Mouse (Mus musculus) hindbrain, embryonic 16.5 days (tissue): ENCODE data around the gene Gm9970. TPM values are rescaled to one million over a fixed set of nuclear protein-coding genes. Genes with fewer than 3 reads are reported as not detected.

Experiments used
- ATAC-seq: fragments of 200-750 bp; cut with Nextera tagmentation; 2 replicates; pipeline ENCODE4 v1.8.0; 2017; ENCODE audit warnings: moderate TSS enrichment, moderate library complexity
- H3K27ac ChIP-seq: fragments of 300-500 bp; sonication (generic); 2 replicates; pipeline ENCODE4 v1.5.1; 2014; ENCODE audit warnings: low read depth, mild to moderate bottlenecking, control low read depth, low read length, moderate library complexity
- H3K27me3 ChIP-seq: fragments of 300-500 bp; sonication (generic); replicated peaks from 2 replicates; pipeline ENCODE4 v1.6.1; 2014; ENCODE audit warnings: low read length; ENCODE audit not compliant: control insufficient read depth, insufficient read depth
- H3K36me3 ChIP-seq: fragments of 300-500 bp; sonication (generic); 2 replicates; pipeline ENCODE4 v1.6.1; 2014; ENCODE audit warnings: mild to moderate bottlenecking, low read length, moderate library complexity, mixed read lengths; ENCODE audit not compliant: control insufficient read depth, insufficient read depth
- H3K4me1 ChIP-seq: fragments of 300-500 bp; sonication (generic); 2 replicates; pipeline ENCODE4 v1.6.1; 2014; ENCODE audit warnings: low read depth, low read length; ENCODE audit not compliant: control insufficient read depth, insufficient read depth
- H3K4me2 ChIP-seq: fragments of 300-500 bp; sonication (generic); 2 replicates; pipeline ENCODE4 v1.6.1; 2014; ENCODE audit warnings: mild to moderate bottlenecking, low read length, control low read depth, moderate library complexity
- H3K4me3 ChIP-seq: fragments of 300-500 bp; sonication (generic); 2 replicates; pipeline ENCODE4 v1.5.1; 2014; ENCODE audit warnings: mild to moderate bottlenecking, low read length, control low read depth, moderate library complexity
- H3K9ac ChIP-seq: fragments of 300-500 bp; sonication (generic); 2 replicates; pipeline ENCODE4 v1.6.1; 2014; ENCODE audit warnings: low read depth, mild to moderate bottlenecking, control low read depth, low read length, moderate library complexity
- H3K9me3 ChIP-seq: fragments of 300-500 bp; sonication (generic); 2 replicates; pipeline ENCODE4 v1.6.1; 2014; ENCODE audit warnings: mild to moderate bottlenecking, low read length, moderate library complexity; ENCODE audit not compliant: control insufficient read depth
- WGBS: fragments of 180-500 bp; shearing (Covaris S2); extraction: QIAGEN DNeasy Blood & Tissue Kit; methylation state at CpG from one replicate; pipeline ENCODE4 v1.1.7; 2014; 5-methylcytosine and 5-hydroxymethylcytosine counted together
- polyA plus RNA-seq: library from polyadenylated mRNA; unstranded; fragments of >200 nt; fragmentation: Nextera tagmentation; extraction: Ambion mirVana; gene quantifications from 2 replicates; pipeline ENCODE4 v1.2.1, GENCODE M21; 2015

The Gm9970 gene
- polyA plus RNA-seq, 1 experiment from 2014 or later, result 0.41 TPM

DNA sequence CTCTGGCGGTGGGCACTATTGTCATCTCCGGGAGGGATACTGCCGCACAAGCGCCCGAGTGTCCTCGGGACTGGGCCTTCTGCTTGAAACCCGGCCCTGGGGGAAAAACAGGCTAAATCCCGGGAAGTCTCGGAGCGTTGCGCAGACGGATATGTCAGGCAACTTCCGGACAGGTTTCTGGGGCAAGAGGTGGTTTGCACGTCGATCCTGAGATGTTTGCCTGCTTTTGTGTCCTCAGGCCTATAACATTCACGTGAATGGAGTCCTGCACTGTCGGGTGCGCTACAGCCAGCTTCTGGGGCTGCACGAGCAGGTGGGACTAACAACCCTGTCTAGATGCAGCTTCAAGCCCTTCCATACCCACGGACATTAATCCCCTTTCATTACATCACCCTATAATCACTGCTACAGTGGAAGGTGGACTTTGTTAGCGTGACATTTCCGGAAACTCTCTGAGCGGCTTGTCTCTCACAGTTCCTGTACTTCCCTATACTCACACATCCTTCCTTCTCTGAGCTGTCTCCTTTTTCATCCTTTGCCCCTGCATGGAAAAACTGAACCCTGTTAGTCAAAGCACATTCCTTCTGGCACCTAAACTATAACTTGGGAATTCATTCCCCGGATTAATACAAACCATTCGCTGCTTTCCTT, 47.3 kb downstream of the Gm9970 start:
- Histone ChIP-seq H3K4me3 (peak overlapping the region; percentile 86), H3K4me1 (peaks cover 20% of the 10 kb centered on the region), H3K9me3 (no peaks in the 10 kb centered on the region), H3K4me2 (peak overlapping the region; percentile 79), H3K36me3 (peaks cover 49% of the 10 kb centered on the region), H3K9ac (peak overlapping the region; percentile 90), H3K27ac (peak overlapping the region; percentile 88), H3K27me3 (no peaks in the 10 kb centered on the region)
- WGBS, result 15% methylated on average over 25 of the region's 25 CpGs
- ATAC-seq, result no peak

DNA sequence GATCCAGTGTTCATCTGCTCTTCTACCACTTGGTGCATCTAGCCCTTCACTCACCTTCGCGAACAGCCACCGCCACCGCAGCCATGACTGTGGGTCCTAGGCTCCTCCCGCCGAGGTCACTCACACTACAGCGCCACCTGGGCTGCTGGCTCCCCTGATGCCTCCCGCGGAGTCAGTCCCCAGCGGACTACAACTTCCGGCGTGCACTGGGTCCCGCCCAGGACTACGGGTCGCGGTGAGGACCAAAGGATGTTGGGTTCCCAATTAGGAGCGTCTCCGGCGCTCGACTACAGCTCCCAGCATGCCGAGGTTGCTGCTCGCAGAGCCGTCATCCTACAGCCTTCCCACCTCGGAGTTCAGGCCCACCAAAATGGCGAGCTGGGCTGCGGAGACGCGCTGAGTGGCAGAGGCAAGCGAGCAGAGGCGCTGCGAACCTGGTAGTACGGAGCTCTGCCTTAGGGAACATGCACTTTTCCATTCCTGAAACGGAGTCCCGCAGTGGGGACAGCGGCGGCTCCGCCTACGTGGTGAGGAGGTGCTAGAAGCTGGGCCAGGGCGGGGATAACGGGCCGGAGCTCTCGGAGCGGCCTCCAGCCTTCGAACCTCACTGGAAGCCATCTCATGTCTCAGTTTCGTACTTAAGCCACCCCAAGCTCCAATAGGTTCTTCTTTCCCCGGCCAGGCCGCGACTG, 47.9 kb downstream of the Gm9970 start, which contains the start of the genes Snx17 and Eif2b4:
TSS of gene Snx17 (plus strand) at position 289 of the 692 bp plus-strand sequence.
TSS of gene Eif2b4 (minus strand) at position 492 of the 692 bp plus-strand sequence.
- Histone ChIP-seq H3K9ac (peak within 1 kb of the TSS; percentile 90), H3K27ac (peak within 1 kb of the TSS; percentile 88), H3K36me3 (peaks cover 48% of the 10 kb centered on the region), H3K4me2 (peak within 1 kb of the TSS; percentile 79), H3K9me3 (no peaks in the 10 kb centered on the region), H3K4me1 (peaks cover 20% of the 10 kb centered on the region), H3K27me3 (no peaks in the 10 kb centered on the region), H3K4me3 (peak within 1 kb of the TSS; percentile 86)
- under 1% methylated on average over 48 of the region's 48 CpGs for WGBS
- peak; percentile 97 for ATAC-seq

DNA sequence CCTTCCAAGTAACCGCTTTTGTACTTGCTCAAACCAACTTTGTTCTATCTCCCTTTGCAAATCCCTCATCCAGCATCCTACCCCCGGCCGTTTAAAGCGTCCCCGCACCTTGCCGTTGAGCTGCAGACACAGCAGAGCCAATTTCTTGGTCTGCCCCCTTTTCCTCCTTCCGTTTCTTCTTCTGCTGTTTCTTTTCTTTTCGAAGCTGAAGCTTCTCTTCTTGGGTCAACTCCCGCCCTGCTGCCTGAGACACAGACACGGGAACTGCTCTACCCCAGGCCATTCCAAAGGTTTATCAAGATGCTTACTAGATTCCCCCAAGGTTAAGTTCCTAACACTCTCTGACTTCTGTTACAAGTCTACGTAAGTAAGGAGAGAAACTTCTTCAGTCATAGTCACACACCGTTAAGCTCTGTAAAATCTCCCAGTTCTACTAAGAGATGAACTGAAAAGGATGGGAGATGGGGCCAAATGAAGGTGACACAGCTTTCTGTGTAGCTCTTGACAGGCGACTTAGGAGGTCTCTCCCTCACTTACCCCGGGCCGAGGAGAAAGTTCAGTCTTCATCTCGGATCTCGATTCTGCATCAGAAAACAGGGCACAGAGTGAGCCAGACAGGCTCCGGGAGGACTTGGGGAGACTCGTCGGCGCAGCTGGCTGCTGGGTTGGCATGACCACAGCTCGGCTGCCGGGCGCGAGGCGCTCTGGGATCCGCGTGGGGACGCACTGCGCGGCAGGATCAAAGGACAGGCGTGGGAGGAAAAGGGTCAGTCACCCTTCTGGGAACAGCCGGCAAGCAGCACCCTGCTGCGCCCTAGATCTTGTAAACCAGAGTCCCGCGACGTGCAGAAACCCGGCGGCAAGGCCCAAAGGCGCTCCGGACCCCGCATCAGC, 48.7 kb downstream of the Gm9970 start:
- Histone ChIP-seq H3K36me3 (peaks cover 50% of the 10 kb centered on the region), H3K4me3 (peak overlapping the region; percentile 86), H3K4me1 (peaks cover 20% of the 10 kb centered on the region), H3K27me3 (no peaks in the 10 kb centered on the region), H3K9me3 (no peaks in the 10 kb centered on the region), H3K9ac (peak overlapping the region; percentile 76), H3K4me2 (peak overlapping the region; percentile 72), H3K27ac (peak overlapping the region; percentile 86)
- 19% methylated on average over 37 of the region's 42 CpGs for WGBS
- no peak for ATAC-seq

Other genes with a start within 250 kb of the Gm9970 start
- 174 and 195 TPM in 2 replicates for gene Atraid, start 192.9 kb downstream of the Gm9970 start, polyA plus RNA-seq
- 30.1 and 31.6 TPM in 2 replicates for gene Slc5a6, start 192.3 kb downstream of the Gm9970 start, polyA plus RNA-seq
- gene Cad, start 186.5 kb downstream of the Gm9970 start, polyA plus RNA-seq, result 11.6 and 16.8 TPM in 2 replicates
- gene Dnajc5g, start 134.9 kb downstream of the Gm9970 start, polyA plus RNA-seq, result not detected in 2 replicates
- 44.3 and 52.7 TPM in 2 replicates for gene Slc30a3, start 133.0 kb downstream of the Gm9970 start, polyA plus RNA-seq
- 1.00 TPM in 1 of 2 replicates, not detected in the other for gene Trim54, start 124.5 kb downstream of the Gm9970 start, polyA plus RNA-seq
- not detected in 2 replicates for gene Ucn, start 102.4 kb downstream of the Gm9970 start, polyA plus RNA-seq
- 56.1 and 61.1 TPM in 2 replicates for gene Mpv17, start 87.0 kb downstream of the Gm9970 start, polyA plus RNA-seq
- gene Gm29609, start 61.3 kb downstream of the Gm9970 start, polyA plus RNA-seq, result 2.1 and 2.2 TPM in 2 replicates
- gene Gtf3c2, start 61.1 kb downstream of the Gm9970 start, polyA plus RNA-seq, result 51.6 and 63.2 TPM in 2 replicates
- 120 and 124 TPM in 2 replicates for gene Snx17, start 48.0 kb downstream of the Gm9970 start, polyA plus RNA-seq
- gene Eif2b4, start 47.8 kb downstream of the Gm9970 start, polyA plus RNA-seq, result 88.5 and 91.6 TPM in 2 replicates
- 12.3 and 14.0 TPM in 2 replicates for gene Zfp513, start 38.9 kb downstream of the Gm9970 start, polyA plus RNA-seq
- gene Ppm1g, start 20.5 kb downstream of the Gm9970 start, polyA plus RNA-seq, result 172 and 185 TPM in 2 replicates
- 167 and 174 TPM in 2 replicates for gene Nrbp1, start 368 bp downstream of the Gm9970 start, polyA plus RNA-seq
- 3.1 and 3.2 TPM in 2 replicates for gene Krtcap3, start 10.5 kb upstream of the Gm9970 start, polyA plus RNA-seq
- gene Ift172, start 49.9 kb upstream of the Gm9970 start, polyA plus RNA-seq, result 31.5 and 38.2 TPM in 2 replicates
- 102 and 105 TPM in 2 replicates for gene Fndc4, start 54.8 kb upstream of the Gm9970 start, polyA plus RNA-seq
- 0.25 and 0.26 TPM in 2 replicates for gene Gckr, start 56.2 kb upstream of the Gm9970 start, polyA plus RNA-seq
- 112 and 122 TPM in 2 replicates for gene Zfp512, start 211.2 kb upstream of the Gm9970 start, polyA plus RNA-seq
- 0.09 TPM in 1 of 2 replicates, not detected in the other for gene 4930548H24Rik, start 244.5 kb upstream of the Gm9970 start, polyA plus RNA-seq